Mouse (Mus musculus): ENCODE results near the gene Myt1l. TPM values are rescaled to one million over a fixed set of nuclear protein-coding genes. Genes with fewer than 3 reads are reported as not detected.

Myt1l gene
- total RNA-seq, 2 experiments from 2014 or later: 247 to 258 TPM

DNA sequence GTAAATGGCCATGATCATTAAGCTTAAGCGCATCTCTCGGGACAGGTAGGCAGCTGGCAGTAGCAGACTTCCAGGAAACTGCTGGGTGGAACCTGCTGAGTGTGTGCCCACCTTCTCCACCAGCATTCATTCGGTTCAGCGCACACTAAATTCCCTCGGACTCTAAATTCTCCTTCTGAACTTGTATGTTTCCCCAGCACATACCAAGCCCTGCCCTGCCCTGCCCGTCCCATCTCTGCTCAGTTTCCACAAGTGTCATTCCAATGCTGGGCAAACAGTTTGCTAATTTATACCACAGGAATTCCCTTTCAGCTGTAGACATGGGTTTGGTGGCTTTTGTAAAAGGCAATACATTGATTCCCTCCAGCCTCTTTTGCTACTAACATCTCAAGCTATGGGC is 436.8 kb downstream of the Myt1l start:
- intact Hi-C loops (cut with DNase I): no loop called here
- DNase-seq (ENCODE audit: extremely low spot score in 1 of 2, low spot score in 2 of 2): no peak

DNA sequence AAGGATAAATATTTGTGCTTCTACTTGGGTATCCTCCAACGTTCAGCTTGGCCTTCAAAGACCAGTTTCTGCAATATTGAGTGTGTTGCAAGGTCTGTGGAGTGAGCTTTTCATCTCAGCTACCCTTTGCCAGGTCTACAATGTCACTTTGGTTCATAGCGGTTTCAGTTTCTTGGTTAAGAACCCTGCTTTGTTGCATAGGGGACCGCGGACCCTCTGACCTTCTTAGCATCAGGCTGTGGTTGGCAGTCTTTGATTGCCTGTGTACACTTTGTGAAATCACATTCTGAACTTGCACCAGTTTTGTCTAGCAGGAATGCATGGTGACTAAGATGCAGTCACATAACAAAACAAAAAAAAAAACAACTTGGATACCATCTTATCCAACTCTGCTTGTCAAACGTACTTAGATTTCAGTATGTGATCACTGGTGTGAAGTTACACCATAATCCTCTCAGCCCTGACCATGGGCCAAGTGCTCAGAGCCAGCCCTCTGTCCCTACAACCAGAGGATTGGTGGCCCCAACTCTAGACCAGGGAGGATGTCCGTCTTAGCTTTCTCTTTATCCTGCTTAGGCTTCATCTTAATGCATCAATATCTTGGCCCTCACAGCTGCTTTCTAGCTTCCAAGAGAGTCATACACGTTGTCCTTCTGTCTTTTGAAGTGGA is 443.7 kb downstream of the Myt1l start:
- no peak for DNase-seq (ENCODE audit: extremely low spot score in 1 of 2, low spot score in 2 of 2)
- intact Hi-C loops (cut with DNase I): no loop called here

DNA sequence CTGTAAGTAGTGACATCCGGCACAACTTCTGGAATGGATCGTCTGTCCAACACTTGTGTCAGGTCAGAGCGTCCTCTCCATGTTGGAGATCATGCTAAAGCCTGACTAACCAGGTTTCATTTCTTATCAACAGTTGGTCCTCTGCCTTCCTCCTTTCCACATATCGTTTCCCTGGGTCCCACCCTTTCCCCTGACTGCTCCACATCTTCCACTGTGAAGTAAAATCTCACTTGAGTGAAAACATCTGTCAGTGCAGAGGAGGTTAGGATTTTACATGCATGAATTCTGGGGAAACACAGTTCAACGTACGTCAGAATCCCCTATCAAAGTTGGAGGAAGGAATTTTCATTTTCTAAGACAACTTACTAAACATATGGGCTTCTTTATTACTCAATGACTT is 444.3 kb downstream of the Myt1l start:
- DNase-seq (ENCODE audit: extremely low spot score in 1 of 2, low spot score in 2 of 2): no peak
- intact Hi-C loops (cut with DNase I): no loop called here
